ENCODE assay signal across 19 mouse cellular contexts in genomic region chr1:128020001-128020770, GRCm38 (mm10).
DNase-seq lines count a peak whose midpoint lies in the region; ATAC-seq and TF ChIP-seq lines count a peak whose summit lies in the region.
"Had no signal": no experiment of that assay in that cellular context is flagged by ENCODE, and none has a peak within 500 bp of the region (broad histone marks: within the 10 kb centered on the region; RNA-seq: fewer than 3 reads in every experiment).

No protein-coding gene starts in this region.

- DNase-seq in lung, embryonic 14.5 days = peak; percentile 4
- DNase-seq in lung, postnatal 4 days = no peak
- peak; percentile 49 for DNase-seq in 416B (ENCODE audit: low read depth)
- DNase-seq in spleen, postnatal 10 days (ENCODE audit: low spot score in 2 of 2) = no peak
- DNase-seq: adrenal gland, adult 2 months; cerebellum, adult 11-12 months; cerebellum, postnatal 25 days; thymus, postnatal 14 days had no signal

- H3K4me3 ChIP-seq in lung, embryonic 14.5 days (ENCODE audit: low read depth, low read length) = no peak overlapping the region
- no peak overlapping the region for H3K4me3 ChIP-seq in bone marrow macrophage, adult 2 months (ENCODE audit: insufficient read depth, low read length)
- H3K4me3 ChIP-seq in macrophage (ENCODE audit: inconsistent target) = no peak overlapping the region
- H3K4me3 ChIP-seq: forebrain, embryonic 12.5 days; heart, embryonic 12.5 days; kidney, embryonic 15.5 days; layer of hippocampus, adult 2 months; limb, embryonic 13.5 days had no signal

- H3K9me3 ChIP-seq in lung, embryonic 14.5 days (ENCODE audit: low read depth, low read length) = no peaks in the 10 kb centered on the region
- H3K9me3 ChIP-seq: forebrain, embryonic 12.5 days; G1E; heart, embryonic 12.5 days; kidney, embryonic 15.5 days; limb, embryonic 13.5 days had no signal

- no peak overlapping the region for H3K4me2 ChIP-seq in lung, embryonic 14.5 days
- H3K4me2 ChIP-seq: forebrain, embryonic 12.5 days; heart, embryonic 12.5 days; kidney, embryonic 15.5 days; limb, embryonic 13.5 days had no signal

- 60% methylated on average over 2 of the region's 2 CpGs for WGBS in lung, embryonic 14.5 days
- 84% methylated on average over 2 of the region's 2 CpGs for WGBS in macrophage (ENCODE audit: missing documents)

- no peak overlapping the region for H3K9ac ChIP-seq in lung, embryonic 14.5 days
- H3K9ac ChIP-seq: forebrain, embryonic 12.5 days; heart, embryonic 12.5 days; kidney, embryonic 15.5 days; limb, embryonic 13.5 days had no signal

- ATAC-seq in lung, embryonic 14.5 days (ENCODE audit: insufficient read depth) = no peak
- no peak for ATAC-seq in activated CD4-positive, CD25-positive, alpha-beta regulatory T cell, adult 4 months
- ATAC-seq: CD4-positive, CD25-positive, alpha-beta regulatory T cell, adult 4 months; intestine, embryonic 16.5 days had no signal

- no peaks in the 10 kb centered on the region for H3K27me3 ChIP-seq in lung, embryonic 14.5 days (ENCODE audit: insufficient read depth, low read length)
- H3K27me3 ChIP-seq: forebrain, embryonic 12.5 days; heart, embryonic 12.5 days; kidney, embryonic 15.5 days; limb, embryonic 13.5 days had no signal

- no peaks in the 10 kb centered on the region for H3K4me1 ChIP-seq in lung, embryonic 14.5 days (ENCODE audit: insufficient read depth)
- peaks cover 37% of the 10 kb centered on the region for H3K4me1 ChIP-seq in bone marrow macrophage, adult 2 months (ENCODE audit: control insufficient read depth, insufficient read depth, low read length)
- H3K4me1 ChIP-seq: kidney, embryonic 15.5 days; limb, embryonic 13.5 days had no signal

- no peak for TF ChIP-seq CTCF in lung, embryonic 14.5 days (IDR thresholded peaks at IDR 0.05; ENCODE audit: low read depth)
- TF ChIP-seq CTCF in bone marrow macrophage, adult 2 months (IDR thresholded peaks at IDR 0.05; ENCODE audit: low read depth, low read length) = no peak

- peaks cover 11% of the 10 kb centered on the region for H3K79me2 ChIP-seq in macrophage (ENCODE audit: inconsistent target)

- no peak for TF ChIP-seq POLR2A in bone marrow macrophage, adult 2 months (IDR thresholded peaks at IDR 0.05; ENCODE audit: borderline replicate concordance, low read depth, low read length)

- 0 out of 2 replicates have a peak, but pooled peaks cover 4% of the 10 kb centered on the region for H3K36me3 ChIP-seq in lung, embryonic 14.5 days (ENCODE audit: insufficient read depth)
- H3K36me3 ChIP-seq in macrophage (ENCODE audit: inconsistent target) = no peaks in the 10 kb centered on the region
- H3K36me3 ChIP-seq: forebrain, embryonic 12.5 days; heart, embryonic 12.5 days; kidney, embryonic 15.5 days; limb, embryonic 13.5 days had no signal

- no peak overlapping the region for H3K27ac ChIP-seq in lung, embryonic 14.5 days (ENCODE audit: low read depth)
- H3K27ac ChIP-seq in bone marrow macrophage, adult 2 months (ENCODE audit: insufficient read depth, low read depth, low read length) = peak overlapping the region; percentile 96
- H3K27ac ChIP-seq in macrophage = peak overlapping the region; percentile 78
- H3K27ac ChIP-seq: forebrain, embryonic 12.5 days; kidney, embryonic 15.5 days; layer of hippocampus, adult 2 months; limb, embryonic 13.5 days had no signal

Comparison
In these comparisons a context has a peak if more than half of its experiments do, and no peak if none do; other contexts are left out.
1. DNase-seq: peak in lung, embryonic 14.5 days (single experiment) and 416B (single experiment); none in lung, postnatal 4 days (0 of 2) and spleen, postnatal 10 days (0 of 2).